Mouse (Mus musculus) T-helper 17 cell (primary cell): ENCODE data around the gene Npsr1.

Experiments used
- in situ Hi-C, 2 experiments: fragments of 300-600 bp; cut with MboI, MseI; formaldehyde crosslinking; loops; 1 replicate in 1 of 2; 2 replicates in 1 of 2; pipeline ENCODE4 v1.15.1; 2025; ENCODE audit warnings: high pct_unique_total_duplicates in 2 of 2

Npsr1 gene

DNA sequence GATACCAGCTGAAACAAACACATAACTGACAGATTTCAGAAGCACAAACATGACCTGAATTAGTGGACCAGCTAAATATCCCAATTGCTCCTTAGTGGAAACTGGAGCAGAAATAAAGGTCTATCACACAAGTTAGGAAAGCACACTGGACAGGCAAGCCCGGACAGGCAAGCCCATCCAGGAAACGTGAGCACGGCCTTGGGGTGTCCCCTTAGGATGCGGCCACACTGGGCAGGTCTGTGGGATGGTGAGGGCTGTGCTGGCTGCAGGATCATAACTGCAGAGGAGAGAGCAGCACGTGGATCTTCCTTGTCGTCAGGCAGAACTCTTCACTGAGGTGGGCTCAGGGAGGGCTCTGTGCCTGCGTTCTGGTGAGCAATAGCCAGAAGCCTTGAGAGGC, at the start of gene Npsr1:
Npsr1 (plus strand) TSS at position 301 of the 400 bp plus-strand sequence.
- in situ Hi-C loops, result no loop called here

DNA sequence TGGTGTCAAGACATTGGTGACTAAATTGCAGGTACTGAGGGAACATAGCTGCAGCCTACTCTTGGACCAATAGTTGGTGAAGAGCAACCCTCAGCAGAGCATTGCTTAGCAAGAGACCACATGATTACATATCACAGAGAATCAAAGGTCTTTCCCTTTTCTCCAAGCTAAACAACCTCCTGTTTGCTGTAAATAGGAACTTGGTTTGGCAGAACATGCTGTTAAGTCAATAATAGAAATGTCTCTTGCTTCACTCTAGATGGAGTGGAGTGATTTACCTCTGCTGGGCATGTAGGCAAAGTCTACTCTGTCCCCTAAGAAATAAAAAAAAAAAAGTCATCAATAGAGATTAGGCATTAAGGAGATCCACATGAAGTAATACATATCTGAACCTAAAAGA, 46.3 kb upstream of the Npsr1 start:
- in situ Hi-C loops, result no loop called here

DNA sequence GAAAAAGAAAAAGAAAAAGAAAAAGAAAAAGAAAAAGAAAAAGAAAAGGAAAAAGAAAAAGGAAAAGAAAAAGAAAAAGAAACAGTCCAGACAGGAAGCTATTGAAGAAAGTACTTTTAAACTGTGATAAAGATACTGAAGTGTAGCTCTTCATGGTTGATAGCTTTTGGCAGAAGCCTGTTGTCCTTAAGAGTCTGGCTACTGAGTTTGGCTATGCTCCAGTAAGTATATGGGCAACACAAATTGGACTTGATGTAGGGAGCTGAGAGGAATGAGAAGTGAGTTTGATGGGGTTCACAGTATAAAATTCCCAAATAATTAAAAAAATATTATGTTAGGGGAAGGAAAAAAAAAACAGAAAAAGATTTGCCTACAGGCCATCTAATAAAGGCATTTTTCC, 34.5 kb upstream of the Npsr1 start:
- in situ Hi-C loops, result no loop called here

DNA sequence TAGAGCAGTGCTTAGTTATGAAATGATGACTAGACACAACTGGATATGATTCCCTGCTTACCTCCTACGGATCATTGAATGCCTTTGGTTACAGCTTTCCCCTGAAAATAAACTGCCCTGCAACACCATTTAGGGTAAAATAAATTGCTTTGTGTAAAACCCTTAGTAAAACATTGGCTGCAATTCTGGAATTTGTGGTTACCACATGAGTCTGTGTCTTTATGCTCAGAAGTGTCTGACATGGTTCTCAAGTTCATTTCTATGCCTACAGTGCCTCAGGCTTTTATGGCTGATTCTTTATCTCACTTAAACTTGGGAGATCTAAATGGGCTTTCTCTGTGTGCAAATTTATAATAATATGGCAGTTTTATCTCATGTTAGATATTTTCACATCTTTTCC, 26.1 kb upstream of the Npsr1 start:
- in situ Hi-C loops, result no loop called here

DNA sequence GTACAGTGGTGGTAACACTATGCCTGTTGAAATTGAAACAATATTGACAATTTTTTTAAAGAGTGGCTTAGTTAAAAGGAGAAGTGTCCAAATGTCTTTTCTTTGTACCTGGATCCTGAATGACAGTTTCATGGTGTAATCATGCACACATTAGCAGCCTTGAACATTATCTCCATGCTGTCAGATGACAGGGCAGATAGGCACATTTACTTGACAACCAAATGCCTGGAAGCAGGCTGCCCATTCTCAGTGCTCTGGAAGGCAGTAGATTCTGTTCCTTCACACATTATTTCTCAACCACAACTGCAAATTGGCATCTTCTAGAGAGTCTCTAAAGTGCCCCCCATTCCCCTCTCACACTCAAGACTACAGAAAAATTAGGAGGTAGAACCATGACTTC, 20.2 kb upstream of the Npsr1 start:
- in situ Hi-C loops, result no loop called here

DNA sequence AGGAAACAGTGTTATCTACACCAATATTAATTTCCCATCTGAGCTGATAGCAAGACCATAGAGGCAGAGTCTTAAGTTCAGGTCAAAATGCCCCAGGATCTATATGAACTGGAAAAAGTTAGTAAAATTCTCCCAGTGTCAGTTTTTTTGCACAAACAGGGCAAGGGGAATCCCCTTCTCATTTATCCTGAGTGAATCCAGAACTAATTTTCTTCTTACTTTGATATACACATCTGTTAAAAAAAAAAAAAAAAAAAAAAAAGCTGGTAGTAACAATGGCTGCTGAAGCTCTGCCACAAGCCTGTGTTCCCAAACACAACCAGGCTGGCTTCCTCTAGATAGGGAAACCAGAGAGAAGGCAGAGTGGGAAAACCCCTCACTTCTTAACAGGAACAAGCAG, 5.9 kb upstream of the Npsr1 start:
- in situ Hi-C loops, result no loop called here

DNA sequence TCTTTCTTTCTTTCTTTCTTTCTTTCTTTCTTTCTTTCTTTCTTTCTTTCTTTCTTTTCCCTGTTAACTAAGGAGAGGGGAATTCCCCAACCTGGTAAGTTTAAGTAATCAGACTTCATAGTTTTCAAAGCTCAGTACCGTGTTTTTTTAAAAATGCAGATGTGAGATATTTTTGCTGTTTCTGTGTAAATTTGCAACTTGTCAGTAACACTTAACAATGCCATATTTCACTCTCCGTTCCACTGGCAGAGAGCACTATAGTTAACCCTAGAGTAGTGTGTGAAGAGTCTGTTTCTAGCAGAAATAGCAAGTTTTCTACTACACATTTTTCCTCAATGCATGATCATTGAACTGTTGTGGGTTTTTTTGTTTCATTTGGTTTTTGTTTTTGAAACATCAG, 730 bp downstream of the Npsr1 start:
- in situ Hi-C loops, result no loop called here

DNA sequence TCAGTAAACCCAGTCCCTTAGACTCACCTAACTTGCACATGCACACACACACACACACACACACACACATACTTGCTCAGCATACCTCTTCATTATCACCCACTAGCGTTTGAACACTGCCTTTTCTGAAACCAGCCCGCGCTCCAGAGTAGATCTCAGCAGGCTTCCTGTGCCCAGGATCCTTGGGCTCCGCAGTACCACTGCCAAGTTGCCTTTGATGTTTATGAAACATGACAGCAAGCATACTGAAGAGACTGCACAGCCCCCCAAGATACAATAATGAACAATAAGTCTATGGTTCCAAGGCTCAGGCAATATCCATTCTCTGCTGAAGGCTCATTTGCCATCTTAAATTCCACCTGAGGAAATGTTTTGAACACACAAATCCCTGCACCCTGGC, 1.8 kb downstream of the Npsr1 start:
- in situ Hi-C loops, result loop anchor here in 1 of 2 experiments (10.0 kb wide), 1 partner anchor 1545 kb away; no protein-coding TSS in a partner anchor

DNA sequence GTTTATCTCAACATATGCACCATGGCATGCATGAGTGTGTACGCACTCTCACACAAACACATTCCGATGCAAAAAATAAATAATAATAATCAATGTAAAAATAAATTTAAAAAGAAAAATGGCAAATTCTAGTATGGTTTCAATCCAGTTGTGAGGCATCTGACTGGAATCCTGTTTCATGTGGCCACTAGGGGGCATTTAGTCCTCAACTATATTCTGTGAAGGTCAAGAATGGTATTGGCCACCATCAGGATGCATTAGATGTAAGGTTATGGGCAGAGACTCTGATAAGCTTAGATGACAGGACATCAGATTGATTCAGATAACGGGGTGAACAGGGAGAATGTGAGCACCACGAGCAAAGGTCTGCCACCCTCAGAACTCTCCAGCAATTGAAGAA, 21.6 kb downstream of the Npsr1 start:
- in situ Hi-C loops, result no loop called here

DNA sequence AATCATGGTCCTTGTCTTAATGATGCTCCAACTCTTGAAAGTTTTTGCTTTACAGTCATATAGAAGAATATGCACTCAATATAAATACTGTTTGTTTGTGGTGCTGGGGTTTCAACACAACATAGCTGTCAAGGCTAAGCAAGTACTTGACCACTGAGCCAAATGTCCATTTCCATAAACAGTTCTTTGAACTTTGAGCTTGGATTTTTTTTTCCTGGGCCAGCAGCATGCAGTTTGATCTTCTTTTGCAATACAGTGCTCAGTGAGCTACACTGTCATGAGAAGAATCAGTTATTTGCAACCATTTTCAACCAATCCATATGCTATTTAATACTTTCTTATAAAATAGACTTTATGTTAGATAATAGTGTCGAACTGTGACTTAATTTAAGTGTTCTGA, 35.3 kb downstream of the Npsr1 start:
- in situ Hi-C loops, result no loop called here

DNA sequence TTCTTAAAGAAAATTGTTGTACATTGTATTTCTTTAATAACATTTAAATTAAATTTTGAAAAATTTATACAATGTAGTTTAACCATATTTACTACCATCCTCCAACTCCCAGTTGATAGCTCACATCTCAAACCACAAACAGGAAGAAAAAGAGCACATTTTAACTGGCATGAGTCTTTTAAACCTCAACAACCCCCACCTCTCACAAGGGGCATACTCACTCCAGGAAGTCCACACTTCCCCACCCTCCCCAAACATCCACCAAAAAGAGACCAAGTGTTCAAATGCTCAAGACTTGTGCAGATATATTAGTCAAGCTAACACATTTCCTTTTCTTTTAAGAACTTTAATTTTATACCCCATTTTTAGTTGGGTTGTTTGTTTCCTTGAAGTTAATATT, 38.6 kb downstream of the Npsr1 start:
- in situ Hi-C loops, result no loop called here

DNA sequence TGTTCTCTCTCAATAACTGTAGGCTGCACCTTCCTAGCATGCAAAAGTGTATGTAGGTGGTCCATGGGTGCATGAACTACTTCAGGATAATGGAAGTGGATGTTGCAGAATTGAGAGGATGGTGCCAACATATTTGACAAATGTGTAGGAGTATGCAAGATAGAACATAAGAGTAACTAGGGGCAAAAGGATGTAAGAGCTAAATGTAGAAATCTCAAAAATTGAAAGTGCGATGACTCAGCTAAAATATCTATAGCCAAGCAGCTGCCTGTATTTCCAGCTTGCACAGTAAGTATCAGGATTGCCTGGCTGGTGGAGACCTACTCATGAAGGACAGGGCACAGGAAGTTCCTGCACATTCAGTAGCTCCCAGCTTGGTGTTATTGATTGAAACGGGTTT, 46.5 kb downstream of the Npsr1 start:
- in situ Hi-C loops, result no loop called here

DNA sequence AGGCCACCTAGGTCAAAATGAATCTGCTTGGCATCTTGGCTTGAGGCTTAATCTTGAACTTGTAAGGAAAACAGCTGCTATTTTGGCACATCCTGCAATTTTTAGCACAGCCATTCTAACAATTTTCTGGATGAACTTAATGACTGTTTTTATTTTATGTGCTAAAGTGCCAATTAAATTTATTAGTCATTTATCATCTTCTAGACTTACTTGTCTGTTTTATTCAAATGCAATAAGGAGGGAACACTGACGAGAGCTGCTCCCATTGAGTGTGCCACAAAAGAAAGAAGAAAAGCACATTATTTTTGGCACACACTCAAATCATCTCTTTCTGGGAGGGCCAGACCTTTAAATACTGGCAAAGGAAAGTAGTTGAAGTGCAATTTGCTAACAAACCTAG, 59.4 kb downstream of the Npsr1 start:
- in situ Hi-C loops, result no loop called here

DNA sequence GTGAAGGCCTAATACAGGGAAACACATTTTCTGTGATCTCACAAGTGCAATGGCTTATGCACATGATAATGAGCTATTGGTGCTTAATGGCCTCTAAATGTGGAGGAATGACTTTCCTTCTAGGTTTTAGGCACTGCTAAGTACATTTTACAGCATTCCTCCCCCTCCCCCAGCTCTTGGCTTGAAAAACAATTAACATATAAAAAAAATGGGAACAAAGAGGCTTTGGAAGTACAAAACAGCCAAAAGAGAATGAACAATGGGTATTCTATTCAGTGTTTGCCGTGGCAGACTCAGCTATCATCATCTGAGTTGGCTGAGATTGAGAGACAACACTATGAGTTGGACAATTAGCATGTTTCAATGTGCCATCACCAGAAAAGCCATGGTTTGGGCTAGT, 62.6 kb downstream of the Npsr1 start:
- in situ Hi-C loops, result loop anchor here in 1 of 2 experiments (10.0 kb wide), 1 partner anchor 206 kb away; no protein-coding TSS in a partner anchor

DNA sequence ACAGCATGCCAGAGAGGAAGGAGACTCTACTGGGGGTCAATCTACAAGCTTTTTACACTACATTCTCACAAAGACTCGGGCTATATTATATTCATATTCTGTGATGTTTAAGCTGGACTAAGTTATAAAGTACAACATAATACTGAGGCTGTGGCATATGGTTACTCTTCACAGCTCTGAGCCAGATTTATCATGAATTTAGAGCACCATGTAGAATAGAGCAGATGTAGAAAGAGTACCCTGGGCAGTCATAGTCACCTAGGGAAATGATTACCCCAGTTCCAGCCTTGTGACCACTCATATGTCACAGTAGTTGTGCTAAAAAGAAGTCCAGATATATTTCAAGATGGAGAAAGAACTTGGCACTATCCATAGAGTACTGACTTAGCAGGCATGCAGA, 70.7 kb downstream of the Npsr1 start:
- in situ Hi-C loops, result loop anchor here in 1 of 2 experiments (10.0 kb wide), 1 partner anchor 214 kb away; no protein-coding TSS in a partner anchor

DNA sequence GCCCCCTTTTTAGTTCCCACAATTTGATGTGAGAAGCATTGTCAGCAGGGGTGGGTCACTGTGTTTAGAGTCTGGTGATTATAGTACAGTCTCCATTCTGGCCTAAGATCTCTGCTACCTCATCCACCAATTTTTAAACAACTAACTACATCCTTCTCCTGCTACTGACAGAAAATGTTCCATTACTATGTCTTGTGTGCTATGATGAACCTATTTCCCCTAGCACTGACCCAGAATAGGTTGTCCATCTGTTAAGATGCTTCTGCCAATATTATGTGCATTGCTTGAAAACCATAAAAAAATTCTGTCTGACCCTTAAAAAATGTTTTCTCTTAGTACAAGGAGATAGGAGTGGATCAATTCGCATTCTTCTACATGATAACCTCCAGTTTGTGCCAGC, 72.9 kb downstream of the Npsr1 start:
- in situ Hi-C loops, result no loop called here

DNA sequence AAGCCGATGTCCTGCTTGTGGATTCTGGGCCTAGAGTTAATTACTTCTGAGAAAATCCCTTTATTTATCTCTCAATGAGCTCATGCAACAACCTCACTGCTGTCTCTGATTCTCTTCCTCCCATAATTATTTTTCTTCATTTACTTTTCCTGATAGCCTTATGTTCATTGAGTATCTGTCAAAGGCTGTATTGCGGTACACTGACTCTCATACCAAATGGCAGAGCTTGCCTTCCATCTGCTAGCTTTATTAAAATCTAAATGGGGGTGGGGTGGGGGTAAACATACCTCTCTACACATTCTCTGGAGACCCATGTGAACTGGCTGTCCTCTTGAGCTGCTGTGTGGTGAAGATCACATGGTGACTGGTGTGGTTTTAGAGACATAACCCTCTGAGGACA, 80.9 kb downstream of the Npsr1 start:
- in situ Hi-C loops, result no loop called here

DNA sequence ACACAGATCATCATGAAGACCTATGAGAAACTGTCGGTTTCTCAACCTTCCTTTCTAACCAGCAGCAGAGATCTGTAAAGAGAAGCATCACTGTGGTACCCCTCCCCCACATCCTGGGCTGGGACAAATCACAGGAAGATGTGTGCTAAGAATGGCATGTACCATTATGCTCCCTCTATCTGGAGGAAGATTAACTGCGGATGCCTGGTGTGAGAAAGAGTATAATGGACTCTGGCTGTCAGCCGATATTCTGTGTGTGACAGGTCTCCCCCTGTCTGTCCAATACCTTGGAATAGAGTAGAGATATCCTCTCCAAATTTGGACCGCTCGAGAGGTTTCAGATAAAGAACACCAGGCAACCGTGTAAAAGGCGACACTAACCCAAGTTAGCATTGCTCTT, 83.1 kb downstream of the Npsr1 start:
- in situ Hi-C loops, result no loop called here

DNA sequence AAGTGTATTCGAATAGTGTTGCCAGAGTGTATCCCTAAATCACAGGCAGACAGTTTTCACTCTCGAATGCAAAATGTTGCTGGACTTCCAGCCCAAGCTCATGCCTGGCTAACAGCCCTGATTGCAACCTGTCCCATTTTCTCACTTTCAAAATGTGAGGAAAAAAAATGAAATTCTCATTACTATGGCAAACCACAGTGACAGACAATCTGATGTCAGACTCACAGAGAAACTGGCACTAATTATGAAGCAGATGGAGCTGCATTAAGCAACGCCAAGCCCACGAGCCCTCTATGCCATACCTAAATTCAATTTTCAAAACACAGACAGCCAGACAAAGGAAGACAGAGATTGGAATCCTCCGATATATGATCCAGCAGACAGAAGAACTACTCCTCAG, 88.5 kb downstream of the Npsr1 start:
- in situ Hi-C loops, result no loop called here

DNA sequence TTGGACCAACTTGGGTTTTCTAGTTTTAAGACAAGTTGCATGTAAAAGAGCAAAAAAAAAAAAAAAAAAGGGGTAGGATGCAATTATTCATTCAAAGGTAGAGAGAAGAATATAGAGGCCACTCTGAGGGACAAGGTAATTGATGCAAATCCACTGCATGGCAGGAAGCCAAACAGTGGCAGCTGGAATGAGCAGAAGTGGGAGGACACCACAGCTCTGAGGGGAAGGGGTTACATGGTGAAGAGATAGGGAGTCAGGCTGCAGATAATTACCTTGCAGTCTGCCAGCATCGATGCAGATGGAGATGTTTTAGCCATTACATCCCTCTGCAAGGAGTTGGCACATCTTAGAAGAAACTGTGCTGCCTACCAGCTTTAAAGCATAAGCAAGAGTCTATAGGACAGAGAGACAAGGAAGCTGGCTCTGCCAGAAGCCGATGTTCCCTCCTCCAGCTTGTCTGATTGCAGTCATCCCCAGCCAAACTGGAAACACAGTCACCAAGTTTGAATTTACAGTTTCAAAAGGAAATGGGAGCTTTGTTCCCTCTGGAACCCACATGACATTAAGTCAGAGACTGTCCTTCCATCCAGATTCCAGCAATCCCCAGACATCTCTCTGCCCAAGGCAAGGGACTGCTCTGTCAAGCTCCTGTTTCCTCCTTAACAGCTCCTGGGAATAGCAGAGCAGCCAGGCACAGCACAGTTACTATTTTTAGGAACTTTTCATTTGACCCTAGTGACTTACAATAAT, 91.9 kb downstream of the Npsr1 start:
- in situ Hi-C loops, result no loop called here

DNA sequence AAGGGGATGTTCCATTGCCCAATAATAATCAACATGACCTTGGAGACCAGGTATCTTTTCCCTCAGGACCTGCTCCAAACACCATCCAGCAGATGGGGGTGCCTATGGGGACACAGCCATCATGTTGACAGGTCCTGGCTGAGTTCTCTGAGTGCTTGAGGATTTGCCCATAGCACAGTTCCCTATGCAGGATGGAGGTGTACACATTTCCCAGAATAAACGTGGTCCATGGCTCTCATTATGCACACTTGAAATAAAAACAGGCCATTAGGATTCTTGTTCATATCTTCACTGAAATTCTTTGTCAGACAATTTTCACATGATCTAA, 92.4 kb downstream of the Npsr1 start:
- in situ Hi-C loops, result no loop called here

DNA sequence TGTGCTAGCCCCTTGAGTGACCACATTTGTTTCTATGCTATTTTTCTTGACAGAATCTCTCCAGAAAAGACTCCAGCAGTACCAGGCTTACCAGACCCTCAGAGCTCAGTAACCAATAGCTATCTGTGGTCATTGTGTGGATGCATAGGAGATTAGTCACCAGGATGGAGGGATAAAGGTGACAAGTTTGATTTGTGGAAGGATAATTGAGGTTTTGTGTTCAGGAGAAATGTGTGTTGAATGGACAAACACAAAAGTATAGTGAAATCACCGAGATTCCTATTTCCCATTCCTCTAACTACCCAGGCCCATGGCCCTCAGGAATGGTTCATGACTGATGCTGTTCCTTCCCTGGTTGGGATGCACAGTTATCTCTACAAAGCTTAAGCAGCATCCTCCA, 100.5 kb downstream of the Npsr1 start:
- in situ Hi-C loops, result no loop called here

DNA sequence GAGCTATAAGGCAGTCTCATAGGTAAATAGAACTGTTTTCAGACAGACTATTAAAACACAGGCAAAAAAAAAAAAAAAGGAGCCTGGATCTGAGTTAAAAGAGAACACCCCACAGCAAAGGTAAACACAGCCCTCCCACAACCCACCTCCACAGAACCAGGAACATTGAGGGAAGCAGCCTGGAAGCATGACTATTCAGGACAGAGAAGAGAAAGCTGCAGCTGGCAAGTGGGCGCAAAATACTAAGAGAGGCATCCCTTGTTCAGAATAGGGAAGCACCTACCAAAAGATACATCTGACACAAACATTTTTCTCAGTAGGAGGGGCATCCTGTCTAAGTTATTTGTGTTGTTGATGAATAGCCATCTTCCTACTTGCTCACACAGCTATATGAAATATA, 113.8 kb downstream of the Npsr1 start:
- in situ Hi-C loops, result no loop called here

DNA sequence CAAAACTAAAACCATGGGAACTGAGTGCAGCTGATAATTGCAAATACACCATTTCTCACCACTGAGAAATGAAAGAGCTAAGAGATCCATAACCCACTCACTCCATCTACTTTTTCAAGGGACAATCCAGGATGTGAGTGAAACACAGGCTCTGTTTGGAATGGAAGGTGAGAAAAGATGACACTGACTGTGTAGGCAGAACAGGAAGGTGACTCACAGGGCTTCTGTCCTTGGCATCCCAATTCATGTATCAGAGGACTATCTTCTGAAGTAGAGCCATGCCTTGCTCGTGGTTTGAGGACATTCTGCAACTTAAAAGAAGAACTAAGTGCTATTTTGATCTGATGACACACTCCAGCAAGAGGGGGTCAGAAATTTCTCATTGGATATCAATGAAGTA, 119.9 kb downstream of the Npsr1 start:
- in situ Hi-C loops, result no loop called here
